Mouse (Mus musculus) stomach, postnatal 0 days (tissue): ENCODE data around the gene Jph4.

Source experiments
- CTCF ChIP-seq: IDR thresholded peaks from 2 replicates; pipeline ENCODE4 v1.5.1; 2016; ENCODE audit warnings: antibody characterized with exemption, low read depth, mild to moderate bottlenecking, moderate library complexity
- EP300 ChIP-seq: optimal IDR thresholded peaks from 2 replicates; pipeline ENCODE3; 2016; ENCODE audit warnings: antibody characterized with exemption

DNA sequence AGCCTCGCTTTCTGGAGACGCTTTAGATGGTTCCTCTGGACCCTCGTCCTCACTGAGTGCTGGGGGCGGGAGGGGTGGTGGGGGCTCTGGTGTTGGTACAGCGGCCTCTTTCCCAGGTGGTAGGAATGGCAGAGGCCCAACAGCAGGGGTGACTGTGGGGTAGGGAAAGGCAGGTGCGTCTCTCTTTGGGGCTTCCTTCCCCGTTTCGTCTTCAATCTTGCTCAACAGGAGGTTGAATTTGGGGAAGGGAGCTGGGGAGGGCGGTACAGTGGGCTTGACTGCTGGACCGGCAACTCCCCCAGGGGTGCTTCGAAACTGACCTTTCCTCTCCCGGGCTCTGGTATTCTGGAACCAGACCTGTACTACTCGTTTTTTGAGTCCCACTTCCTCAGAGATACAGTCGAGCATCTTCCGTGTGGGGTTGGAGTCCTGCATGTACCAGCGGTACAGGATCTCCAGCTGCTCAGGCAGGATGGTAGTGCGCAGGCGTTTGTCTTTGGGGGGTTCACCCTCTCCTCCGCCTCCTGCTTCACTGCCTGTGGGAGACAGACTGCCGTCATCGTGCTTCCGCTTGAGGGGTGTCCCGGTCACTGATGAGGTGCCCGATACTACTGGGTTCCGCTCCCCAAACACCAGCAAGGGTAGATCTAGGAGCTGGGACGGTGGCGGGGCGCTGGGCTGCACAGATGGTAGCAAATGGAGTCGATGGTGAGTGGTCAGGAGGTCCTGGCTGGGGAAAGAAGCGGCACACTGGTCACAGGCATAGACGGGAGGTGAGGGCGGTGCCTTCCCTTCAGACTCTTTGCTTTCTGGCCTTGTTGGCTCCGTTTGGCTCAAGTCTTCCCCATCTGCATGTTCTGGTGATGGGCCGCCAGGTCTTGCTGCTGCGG, 52.0 kb downstream of the Jph4 start:
- no peak for TF ChIP-seq CTCF
- TF ChIP-seq EP300 = no peak
